Mouse (Mus musculus) monocyte, adult 2 months (primary cell): Measurements from ENCODE around the gene Ccnd2.

Experiments used
- DNase-seq, 2 experiments: peaks; one replicate each; pipeline ENCODE4 v3.0.0; 2022; ENCODE audit warnings: low spot score in 2 of 2, low read depth in 1 of 2

Ccnd2 gene

GRCm38 (mm10) chr6:127108368-127109060 lies 43.5 kb downstream of the Ccnd2 start:
- no peak for DNase-seq

GRCm38 (mm10) chr6:127107413-127107812 lies 44.6 kb downstream of the Ccnd2 start:
- DNase-seq, result no peak

GRCm38 (mm10) chr6:127106726-127107125 lies 45.3 kb downstream of the Ccnd2 start:
- no peak for DNase-seq

- DNase-seq, result no peak
Measured at GRCm38 (mm10) chr6:127106189-127106588, 45.8 kb downstream of the Ccnd2 start.

GRCm38 (mm10) chr6:127105107-127105506 lies 46.9 kb downstream of the Ccnd2 start:
- no peak for DNase-seq

GRCm38 (mm10) chr6:127104396-127105029 lies 47.5 kb downstream of the Ccnd2 start:
- DNase-seq, result no peak

GRCm38 (mm10) chr6:127103506-127104275 lies 48.3 kb downstream of the Ccnd2 start:
- DNase-seq, result no peak

- DNase-seq, result no peak
Measured at GRCm38 (mm10) chr6:127094565-127094964, 57.4 kb downstream of the Ccnd2 start.

- DNase-seq, result no peak
Measured at GRCm38 (mm10) chr6:127086739-127087138, 65.3 kb downstream of the Ccnd2 start.

- DNase-seq, result no peak
Measured at GRCm38 (mm10) chr6:127081820-127082219, 70.2 kb downstream of the Ccnd2 start.

GRCm38 (mm10) chr6:127079867-127080731 lies 71.9 kb downstream of the Ccnd2 start:
- DNase-seq, result no peak
